19 mouse cellular contexts compared by ENCODE assay signal in the genomic region with DNA sequence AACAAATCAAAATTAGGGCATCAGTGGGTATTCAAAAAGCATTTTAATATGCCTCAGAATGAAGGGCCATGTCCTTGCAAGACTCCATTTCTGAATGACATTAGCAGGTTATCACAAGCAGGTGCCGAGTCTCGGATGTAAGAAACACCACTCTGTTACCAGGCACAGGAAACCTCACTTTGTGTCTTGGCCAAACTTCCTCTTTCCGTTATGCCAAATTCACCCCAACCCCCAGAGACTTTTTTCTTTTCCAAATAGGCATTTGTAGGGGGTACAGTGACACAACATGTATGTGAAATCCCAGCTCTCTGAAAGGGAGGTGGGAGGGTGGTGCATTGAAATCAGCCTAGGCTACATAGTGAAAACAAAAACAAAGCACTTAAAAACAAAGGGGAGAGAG. TPM values are rescaled to one million over a fixed set of nuclear protein-coding genes. Genes with fewer than 3 reads are reported as not detected.
A peak's percentile ranks its signal among the peaks of the same experiment; 100 is the strongest.
DNase-seq lines count a peak whose midpoint lies in the region; ATAC-seq and TF ChIP-seq lines count a peak whose summit lies in the region.
"Had no signal": no experiment of that assay in that cellular context is flagged by ENCODE, and none has a peak within 500 bp of the region (broad histone marks: within the 10 kb centered on the region; RNA-seq: fewer than 3 reads in every experiment).

No protein-coding gene starts in this region.

- no peak overlapping the region for H3K9ac ChIP-seq in hindbrain, embryonic 11.5 days (ENCODE audit: low read depth, low read length)
- H3K9ac ChIP-seq: embryonic facial prominence, embryonic 12.5 days; heart, embryonic 12.5 days; limb, embryonic 15.5 days; neural tube, embryonic 15.5 days had no signal

- peak; percentile 62 for DNase-seq in thymus, postnatal 0 days (ENCODE audit: low spot score)
- no peak for DNase-seq in thymus, adult 18-20 months
- DNase-seq in G1E (ENCODE audit: low spot score), result no peak
- DNase-seq in thymus, postnatal 25 days, result peak; percentile 45
- no peak for DNase-seq in hindbrain, embryonic 11.5 days (ENCODE audit: low spot score)
- no peak for DNase-seq in cerebellum, adult 2 months
- DNase-seq: adrenal gland, postnatal 10 days; gastrocnemius, postnatal 25 days; heart, postnatal 4 days; kidney, postnatal 14 days; lung, adult 2 months; retina, postnatal 1 day had no signal

- peak; percentile 56; the same call in 1 of the 2 replicates for ATAC-seq in G1E (ENCODE audit: extremely low read depth, insufficient number of reproducible peaks, low FRiP score, poor library complexity, severe bottlenecking)
- ATAC-seq in inflammation-experienced regulatory T-cells, adult 6 months, result peak; percentile 26
- no peak for ATAC-seq in hindbrain, embryonic 11.5 days (ENCODE audit: low FRiP score)
- ATAC-seq: intestine, embryonic 16.5 days had no signal

- H3K9me3 ChIP-seq in G1E (replicated peaks), result no peaks in the 10 kb centered on the region
- H3K9me3 ChIP-seq in hindbrain, embryonic 11.5 days (ENCODE audit: control insufficient read depth, low read length), result no peaks in the 10 kb centered on the region
- H3K9me3 ChIP-seq: embryonic facial prominence, embryonic 12.5 days; heart, embryonic 12.5 days; limb, embryonic 15.5 days; megakaryocyte, embryonic 14.5 days; neural tube, embryonic 15.5 days had no signal

- peaks cover 20% of the 10 kb centered on the region for H3K4me1 ChIP-seq in G1E (ENCODE audit: insufficient read depth, low read depth, low read length)
- no peaks in the 10 kb centered on the region for H3K4me1 ChIP-seq in hindbrain, embryonic 11.5 days (replicated peaks; ENCODE audit: control insufficient read depth, insufficient read depth, low read length)
- no peaks in the 10 kb centered on the region for H3K4me1 ChIP-seq in cerebellum, adult 2 months (ENCODE audit: control insufficient read depth, insufficient read depth, low read length)
- H3K4me1 ChIP-seq: embryonic facial prominence, embryonic 12.5 days; heart, embryonic 12.5 days; limb, embryonic 15.5 days; neural tube, embryonic 15.5 days had no signal

- WGBS in hindbrain, embryonic 11.5 days, result 84% methylated on average over 3 of the region's 3 CpGs
- WGBS in cerebellum, adult 2 months, result 73% methylated on average over 3 of the region's 3 CpGs

- H3K27me3 ChIP-seq in G1E (ENCODE audit: insufficient read depth, low read length), result peaks cover 8% of the 10 kb centered on the region
- no peaks in the 10 kb centered on the region for H3K27me3 ChIP-seq in hindbrain, embryonic 11.5 days (ENCODE audit: control insufficient read depth, insufficient read depth, low read length)
- no peaks in the 10 kb centered on the region for H3K27me3 ChIP-seq in cerebellum, adult 2 months (ENCODE audit: control insufficient read depth, insufficient read depth, low read length)
- H3K27me3 ChIP-seq: embryonic facial prominence, embryonic 12.5 days; heart, embryonic 12.5 days; limb, embryonic 15.5 days; megakaryocyte, embryonic 14.5 days; neural tube, embryonic 15.5 days had no signal

- no peak overlapping the region for H3K27ac ChIP-seq in hindbrain, embryonic 11.5 days (ENCODE audit: low read depth, low read length)
- no peak overlapping the region for H3K27ac ChIP-seq in cerebellum, adult 2 months (ENCODE audit: insufficient read depth, low read length)
- H3K27ac ChIP-seq: embryonic facial prominence, embryonic 12.5 days; limb, embryonic 15.5 days; neural tube, embryonic 15.5 days had no signal

- TF ChIP-seq CTCF in G1E (IDR thresholded peaks at IDR 0.05; ENCODE audit: low read depth, low read length), result no peak
- TF ChIP-seq CTCF in cerebellum, adult 2 months (IDR thresholded peaks at IDR 0.05; ENCODE audit: borderline replicate concordance, insufficient read depth, low read depth, low read length), result no peak

- no peak for TF ChIP-seq POLR2A in cerebellum, adult 2 months (IDR thresholded peaks at IDR 0.05; ENCODE audit: borderline replicate concordance, insufficient read depth, low read length)

- H3K4me2 ChIP-seq in hindbrain, embryonic 11.5 days (replicated peaks; ENCODE audit: low read depth, low read length), result no peak overlapping the region
- H3K4me2 ChIP-seq: embryonic facial prominence, embryonic 12.5 days; heart, embryonic 12.5 days; limb, embryonic 15.5 days; neural tube, embryonic 15.5 days had no signal

- H3K4me3 ChIP-seq in G1E (ENCODE audit: low read depth, low read length), result no peak overlapping the region
- H3K4me3 ChIP-seq in hindbrain, embryonic 11.5 days (ENCODE audit: low read depth, low read length), result no peak overlapping the region
- H3K4me3 ChIP-seq in cerebellum, adult 2 months (replicated peaks; ENCODE audit: insufficient read depth, low read depth, low read length), result no peak overlapping the region
- H3K4me3 ChIP-seq: embryonic facial prominence, embryonic 12.5 days; heart, embryonic 12.5 days; limb, embryonic 15.5 days; neural tube, embryonic 15.5 days had no signal

- H3K36me3 ChIP-seq in G1E (replicated peaks), result no peaks in the 10 kb centered on the region
- no peaks in the 10 kb centered on the region for H3K36me3 ChIP-seq in hindbrain, embryonic 11.5 days (ENCODE audit: control insufficient read depth, insufficient read depth, low read length)
- H3K36me3 ChIP-seq: embryonic facial prominence, embryonic 12.5 days; heart, embryonic 12.5 days; limb, embryonic 15.5 days; neural tube, embryonic 15.5 days had no signal

RNA-seq across cellular contexts. Expression of a gene that starts 12.3 kb away (rescaled TPM):
- 7.7 and 7.8 TPM in 2 replicates for polyA plus RNA-seq in thymus, postnatal 0 days (2015; fragmentation: Nextera tagmentation; extraction: Ambion mirVana)
- total RNA-seq in G1E (2014; fragmentation: Nextera tagmentation) (24.0 and 29.9 TPM in 2 replicates), G1E (2017) (16.9 and 18.9 TPM in 2 replicates)
- polyA plus RNA-seq in G1E (2012), result 9.3 and 9.6 TPM in 2 replicates
- polyA plus RNA-seq in inflammation-experienced regulatory T-cells, adult 6 months (2017; shearing (Covaris generic)), result 10 to 100 TPM; 10.1 to 13.1 (median 12.5) TPM
- polyA plus RNA-seq in hindbrain, embryonic 11.5 days (2014; fragmentation: Nextera tagmentation; extraction: Ambion mirVana), result 14.1 and 17.2 TPM in 2 replicates
- polyA plus RNA-seq in cerebellum, adult 2 months (2012; rRNA removed), result 2.6 and 3.0 TPM in 2 replicates

Comparison
In these comparisons a context has a peak if more than half of its experiments do, and no peak if none do; other contexts are left out.
1. DNase-seq: peak in thymus, postnatal 0 days (single experiment) and thymus, postnatal 25 days (single experiment); none in thymus, adult 18-20 months (0 of 2), G1E (single experiment), hindbrain, embryonic 11.5 days (single experiment) and cerebellum, adult 2 months (0 of 2).